Comparison of ENCODE assay signal across 8 mouse cellular contexts in the genomic region with DNA sequence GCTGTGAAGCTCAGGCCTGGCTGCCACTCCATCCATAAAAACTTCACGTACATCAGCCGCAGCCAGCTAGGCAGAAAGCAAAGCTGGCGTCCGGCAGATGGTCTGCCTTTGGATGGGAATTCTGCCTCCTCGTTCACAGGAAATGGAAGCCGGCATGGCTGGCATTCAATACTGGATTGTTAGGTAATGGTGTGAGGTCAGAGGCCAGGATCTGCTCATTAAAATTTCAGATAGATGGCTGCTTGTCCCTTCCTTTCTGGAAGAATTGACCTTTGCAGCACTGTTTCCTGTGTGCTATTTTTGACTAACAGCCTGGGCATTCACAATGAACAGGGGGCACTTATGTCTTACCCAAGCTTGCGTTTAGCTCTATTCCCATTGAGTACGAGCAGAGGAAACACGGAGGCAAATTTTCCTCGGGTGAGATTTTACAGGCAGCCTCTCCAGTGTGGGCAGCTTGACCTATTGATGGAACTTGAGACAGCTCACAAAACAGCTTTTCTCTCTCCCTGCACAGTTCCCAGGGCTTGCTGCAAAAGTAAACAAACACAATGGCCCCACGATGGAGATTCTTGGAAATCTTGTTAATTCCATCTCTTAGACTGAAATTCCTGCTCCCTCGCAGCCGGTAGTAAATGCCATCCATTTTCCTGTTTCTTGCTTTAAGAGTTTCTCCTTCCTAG. TPM values are rescaled to one million over a fixed set of nuclear protein-coding genes. Genes with fewer than 3 reads are reported as not detected.
DNase-seq lines count a peak whose midpoint lies in the region; ATAC-seq lines count a peak whose summit lies in the region.

No protein-coding gene starts in this region.

- intact Hi-C loops in heart, postnatal 14 days (cut with DNase I): no loop called here
- intact Hi-C loops in left cerebral cortex, postnatal 14 days (cut with DNase I): loop anchor here (10.0 kb wide), 1 partner anchor 203 kb away; no protein-coding TSS in a partner anchor

- H3K27ac ChIP-seq in heart, embryonic 10.5 days: peak overlapping the region; percentile 72
- H3K27ac ChIP-seq in hindbrain, embryonic 14.5 days: no peak overlapping the region
- peak overlapping the region; percentile 53; the same call in 1 of the 2 replicates for H3K27ac ChIP-seq in limb, embryonic 12.5 days

- H3K4me2 ChIP-seq in hindbrain, embryonic 14.5 days (replicated peaks): no peak overlapping the region
- H3K4me2 ChIP-seq in limb, embryonic 12.5 days: 0 out of 2 replicates have a peak overlapping the region, but pooled peaks have one; percentile 15

- no peaks in the 10 kb centered on the region for H3K36me3 ChIP-seq in heart, embryonic 10.5 days
- no peaks in the 10 kb centered on the region for H3K36me3 ChIP-seq in hindbrain, embryonic 14.5 days (replicated peaks; ENCODE audit: control insufficient read depth, insufficient read depth)
- H3K36me3 ChIP-seq in limb, embryonic 12.5 days: no peaks in the 10 kb centered on the region

- H3K4me1 ChIP-seq in heart, embryonic 10.5 days: peaks cover 41% of the 10 kb centered on the region
- H3K4me1 ChIP-seq in hindbrain, embryonic 14.5 days (replicated peaks; ENCODE audit: control insufficient read depth, insufficient read depth, low read length): peaks cover 23% of the 10 kb centered on the region; the same call in 1 of the 2 replicates
- H3K4me1 ChIP-seq in limb, embryonic 12.5 days (replicated peaks): peaks cover 35% of the 10 kb centered on the region

- no peak overlapping the region for H3K9ac ChIP-seq in hindbrain, embryonic 14.5 days
- H3K9ac ChIP-seq in limb, embryonic 12.5 days (replicated peaks): no peak overlapping the region

- H3K4me3 ChIP-seq in heart, embryonic 10.5 days: no peak overlapping the region
- H3K4me3 ChIP-seq in hindbrain, embryonic 14.5 days (replicated peaks; ENCODE audit: low read length): no peak overlapping the region
- no peak overlapping the region for H3K4me3 ChIP-seq in limb, embryonic 12.5 days (replicated peaks)

- peaks cover 30% of the 10 kb centered on the region for H3K27me3 ChIP-seq in heart, embryonic 10.5 days (ENCODE audit: insufficient read depth, poor library complexity, severe bottlenecking)
- 0 out of 2 replicates have a peak, but pooled peaks cover 6% of the 10 kb centered on the region for H3K27me3 ChIP-seq in hindbrain, embryonic 14.5 days (ENCODE audit: control insufficient read depth, insufficient read depth, low read length)
- peaks cover 35% of the 10 kb centered on the region for H3K27me3 ChIP-seq in limb, embryonic 12.5 days

- DNase-seq in heart, embryonic 10.5 days (ENCODE audit: low spot score): peak; percentile 64
- no peak for DNase-seq in heart, postnatal 14 days
- DNase-seq in adrenal gland, postnatal 36 days: peak; percentile 10 to 39
- DNase-seq in hindbrain, embryonic 14.5 days (ENCODE audit: low spot score): peak; percentile 25
- no peak for DNase-seq in left cerebral cortex, postnatal 14 days (ENCODE audit: low spot score in 2 of 2)
- DNase-seq in natural killer cell, adult 2 months (ENCODE audit: low spot score in 2 of 2): no peak
- DNase-seq in spleen, adult 12 weeks (ENCODE audit: low spot score): no peak

- ATAC-seq in hindbrain, embryonic 14.5 days (ENCODE audit: low FRiP score): no peak
- ATAC-seq in limb, embryonic 12.5 days (ENCODE audit: insufficient number of reproducible peaks, insufficient read depth, low FRiP score, low TSS enrichment, low read depth): no peak

- WGBS in heart, embryonic 10.5 days: 44% methylated on average over 13 of the region's 13 CpGs
- WGBS in hindbrain, embryonic 14.5 days: 27% methylated on average over 13 of the region's 13 CpGs
- 19% methylated on average over 13 of the region's 13 CpGs for WGBS in limb, embryonic 12.5 days

- no peaks in the 10 kb centered on the region for H3K9me3 ChIP-seq in heart, embryonic 10.5 days
- no peaks in the 10 kb centered on the region for H3K9me3 ChIP-seq in hindbrain, embryonic 14.5 days (ENCODE audit: control insufficient read depth, low read length)
- H3K9me3 ChIP-seq in limb, embryonic 12.5 days: no peaks in the 10 kb centered on the region

RNA-seq across cellular contexts. Expression of a gene that starts 4.0 kb away (rescaled TPM):
- 4.3 and 9.6 TPM in 2 replicates for polyA plus RNA-seq in heart, embryonic 10.5 days (2016; fragmentation: Nextera tagmentation; extraction: Ambion mirVana)
- 1 to 10 TPM; 4.5 to 6.2 TPM for total RNA-seq in heart, postnatal 14 days (2021)
- total RNA-seq in adrenal gland, postnatal 36 days (2021): 10 to 100 TPM in 1 of 2 experiments, 1 to 10 TPM in 1; 8.1 to 10.6 TPM
- polyA plus RNA-seq in hindbrain, embryonic 14.5 days (2014; fragmentation: Nextera tagmentation; extraction: Ambion mirVana): 5.9 and 7.0 TPM in 2 replicates
- 2.9 and 4.9 TPM in 2 replicates for polyA plus RNA-seq in limb, embryonic 12.5 days (2016; fragmentation: Nextera tagmentation; extraction: Ambion mirVana)
- 1 to 10 TPM; 6.5 to 8.0 TPM for total RNA-seq in left cerebral cortex, postnatal 14 days (2021)

Comparison
In these comparisons a context has a peak if more than half of its experiments do, and no peak if none do; other contexts are left out.
1. DNase-seq: peak in heart, embryonic 10.5 days (single experiment), adrenal gland, postnatal 36 days (2 of 2) and hindbrain, embryonic 14.5 days (single experiment); none in heart, postnatal 14 days (0 of 2), left cerebral cortex, postnatal 14 days (0 of 2), natural killer cell, adult 2 months (0 of 2) and spleen, adult 12 weeks (single experiment).